11 mouse cellular contexts compared by ENCODE assay signal in the genomic region with DNA sequence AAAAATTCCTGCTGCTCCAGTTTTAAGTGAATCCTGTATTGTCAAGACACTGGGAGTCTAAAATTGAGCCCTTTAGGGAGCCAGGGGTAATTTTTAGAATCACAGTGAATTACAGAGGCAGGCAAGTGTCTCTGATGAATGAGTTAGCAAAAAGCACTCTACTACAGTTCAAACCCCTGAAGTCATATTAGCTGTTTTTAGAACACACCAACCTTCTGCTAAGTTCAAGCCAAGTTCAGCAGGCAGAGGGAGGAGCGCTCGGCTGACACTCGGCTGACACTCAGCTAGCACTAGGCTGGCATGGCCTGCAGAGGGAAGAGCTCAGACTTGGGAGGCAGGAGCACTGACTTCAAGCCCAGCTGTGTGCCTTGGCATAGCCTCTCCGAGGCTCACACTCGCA.
DNase-seq lines count a peak whose midpoint lies in the region; ATAC-seq lines count a peak whose summit lies in the region.
"Had no signal": no experiment of that assay in that cellular context is flagged by ENCODE, and none has a peak within 500 bp of the region (broad histone marks: within the 10 kb centered on the region; RNA-seq: fewer than 3 reads in every experiment).

No protein-coding gene starts in this region.

- H3K9me3 ChIP-seq in kidney, embryonic 16.5 days (ENCODE audit: low read length), result no peaks in the 10 kb centered on the region
- no peaks in the 10 kb centered on the region for H3K9me3 ChIP-seq in lung, embryonic 16.5 days (ENCODE audit: control insufficient read depth, low read length)
- H3K9me3 ChIP-seq: liver, embryonic 15.5 days had no signal

- no peak overlapping the region for H3K9ac ChIP-seq in kidney, embryonic 16.5 days (replicated peaks; ENCODE audit: low read length)
- no peak overlapping the region for H3K9ac ChIP-seq in lung, embryonic 16.5 days (ENCODE audit: low read length)
- H3K9ac ChIP-seq: liver, embryonic 15.5 days had no signal

- no peaks in the 10 kb centered on the region for H3K36me3 ChIP-seq in kidney, embryonic 16.5 days (ENCODE audit: insufficient read depth, low read length)
- no peaks in the 10 kb centered on the region for H3K36me3 ChIP-seq in lung, embryonic 16.5 days (ENCODE audit: control insufficient read depth, insufficient read depth, low read length)
- H3K36me3 ChIP-seq: liver, embryonic 15.5 days had no signal

- no peak overlapping the region for H3K4me3 ChIP-seq in kidney, embryonic 16.5 days (ENCODE audit: low read length)
- no peak overlapping the region for H3K4me3 ChIP-seq in lung, embryonic 16.5 days (ENCODE audit: low read length)
- H3K4me3 ChIP-seq: erythroblast, embryonic 14.5 days; liver, embryonic 15.5 days had no signal

- H3K4me2 ChIP-seq in kidney, embryonic 16.5 days (replicated peaks; ENCODE audit: low read depth, low read length), result no peak overlapping the region
- H3K4me2 ChIP-seq in lung, embryonic 16.5 days (ENCODE audit: low read depth, low read length), result no peak overlapping the region
- H3K4me2 ChIP-seq: liver, embryonic 15.5 days had no signal

- H3K27ac ChIP-seq in kidney, embryonic 16.5 days (ENCODE audit: low read length), result peak overlapping the region; percentile 24; the same call in 1 of the 2 replicates
- H3K27ac ChIP-seq in lung, embryonic 16.5 days (ENCODE audit: low read length), result no peak overlapping the region
- H3K27ac ChIP-seq: liver, embryonic 15.5 days had no signal

- no peaks in the 10 kb centered on the region for H3K27me3 ChIP-seq in kidney, embryonic 16.5 days (ENCODE audit: insufficient read depth, low read length)
- no peaks in the 10 kb centered on the region for H3K27me3 ChIP-seq in lung, embryonic 16.5 days (ENCODE audit: control insufficient read depth, insufficient read depth, low read depth, low read length)
- H3K27me3 ChIP-seq: liver, embryonic 15.5 days had no signal

- DNase-seq in kidney, postnatal 10 days, result no peak
- DNase-seq in adrenal gland, adult 2 months, result peak; percentile 79
- peak; percentile 61 for DNase-seq in heart, adult 8-10 months (ENCODE audit: low spot score)
- no peak for DNase-seq in thymus, postnatal 10 days (ENCODE audit: low spot score in 2 of 2)
- DNase-seq in retina, postnatal 1 day, result no peak
- DNase-seq in embryo, embryonic 10 days (ENCODE audit: low spot score), result no peak

- WGBS in kidney, embryonic 16.5 days, result 38% methylated on average over 5 of the region's 5 CpGs
- 23% methylated on average over 5 of the region's 5 CpGs for WGBS in lung, embryonic 16.5 days

- peak; percentile 52 for ATAC-seq in kidney, embryonic 16.5 days (ENCODE audit: low FRiP score, low TSS enrichment)
- peak; percentile 62 for ATAC-seq in lung, embryonic 16.5 days (ENCODE audit: low read depth)
- ATAC-seq: inflammation-experienced regulatory T-cells, adult 6 months had no signal

- peaks cover 25% of the 10 kb centered on the region for H3K4me1 ChIP-seq in kidney, embryonic 16.5 days (ENCODE audit: insufficient read depth, low read length)
- H3K4me1 ChIP-seq in lung, embryonic 16.5 days (replicated peaks; ENCODE audit: control insufficient read depth, insufficient read depth, low read length), result peaks cover 20% of the 10 kb centered on the region
- H3K4me1 ChIP-seq: liver, embryonic 15.5 days had no signal

Comparison
In these comparisons a context has a peak if more than half of its experiments do, and no peak if none do; other contexts are left out.
1. DNase-seq: peak in adrenal gland, adult 2 months (single experiment) and heart, adult 8-10 months (single experiment); none in kidney, postnatal 10 days (single experiment), thymus, postnatal 10 days (0 of 2), retina, postnatal 1 day (single experiment) and embryo, embryonic 10 days (single experiment).